Mouse (Mus musculus) stomach, embryonic 14.5 days (tissue): Measurements from ENCODE around the gene Tmem170b. TPM values are rescaled to one million over a fixed set of nuclear protein-coding genes. Genes with fewer than 3 reads are reported as not detected.

Experiments used
- ATAC-seq: fragments of 200-750 bp; cut with Nextera tagmentation; 2 replicates; pipeline ENCODE4 v1.8.0; 2017; ENCODE audit warnings: low read depth, moderate TSS enrichment; ENCODE audit not compliant: insufficient number of reproducible peaks, insufficient read depth, low FRiP score
- H3K27ac ChIP-seq: fragments of 300-500 bp; sonication (generic); 2 replicates; pipeline ENCODE4 v1.5.1; 2014; ENCODE audit warnings: mild to moderate bottlenecking, low read length, moderate library complexity, mixed read lengths
- H3K27me3 ChIP-seq: fragments of 300-500 bp; sonication (generic); 2 replicates; pipeline ENCODE4 v1.6.1; 2014; ENCODE audit warnings: low read length, control low read depth, mixed read lengths; ENCODE audit not compliant: control insufficient read depth, insufficient read depth
- H3K36me3 ChIP-seq: fragments of 300-500 bp; sonication (generic); 2 replicates; pipeline ENCODE4 v1.6.1; 2014; ENCODE audit warnings: mild to moderate bottlenecking, control low read depth, low read length, moderate library complexity, mixed read lengths; ENCODE audit not compliant: control insufficient read depth, insufficient read depth
- H3K4me1 ChIP-seq: fragments of 300-500 bp; sonication (generic); 2 replicates; pipeline ENCODE4 v1.6.1; 2014; ENCODE audit warnings: low read length, control low read depth, mixed read lengths; ENCODE audit not compliant: control insufficient read depth, insufficient read depth
- H3K4me2 ChIP-seq: fragments of 300-500 bp; sonication (generic); replicated peaks from 2 replicates; pipeline ENCODE4 v1.6.1; 2014; ENCODE audit warnings: low read depth, low read length, control low read depth
- H3K4me3 ChIP-seq: fragments of 300-500 bp; sonication (generic); 2 replicates; pipeline ENCODE4 v1.5.1; 2014; ENCODE audit warnings: low read depth, low read length, control low read depth
- H3K9ac ChIP-seq: fragments of 300-500 bp; sonication (generic); replicated peaks from 2 replicates; pipeline ENCODE4 v1.6.1; 2014; ENCODE audit warnings: low read depth, mild to moderate bottlenecking, control low read depth, low read length, moderate library complexity, mixed read lengths
- H3K9me3 ChIP-seq: fragments of 300-500 bp; sonication (generic); 2 replicates; pipeline ENCODE4 v1.6.1; 2016; ENCODE audit warnings: low read depth, low read length, control low read depth; ENCODE audit not compliant: control insufficient read depth
- WGBS: fragments of 180-500 bp; shearing (Covaris S2); extraction: QIAGEN DNeasy Blood & Tissue Kit; methylation state at CpG from one replicate; pipeline ENCODE4 v1.1.7; 2014; 5-methylcytosine and 5-hydroxymethylcytosine counted together
- polyA plus RNA-seq: library from polyadenylated mRNA; unstranded; fragments of >200 nt; fragmentation: Nextera tagmentation; extraction: Ambion mirVana; gene quantifications from 2 replicates; pipeline ENCODE4 v1.2.1, GENCODE M21; 2014

Gene Tmem170b
- polyA plus RNA-seq, 1 experiment from 2014 or later: 12.6 TPM

DNA sequence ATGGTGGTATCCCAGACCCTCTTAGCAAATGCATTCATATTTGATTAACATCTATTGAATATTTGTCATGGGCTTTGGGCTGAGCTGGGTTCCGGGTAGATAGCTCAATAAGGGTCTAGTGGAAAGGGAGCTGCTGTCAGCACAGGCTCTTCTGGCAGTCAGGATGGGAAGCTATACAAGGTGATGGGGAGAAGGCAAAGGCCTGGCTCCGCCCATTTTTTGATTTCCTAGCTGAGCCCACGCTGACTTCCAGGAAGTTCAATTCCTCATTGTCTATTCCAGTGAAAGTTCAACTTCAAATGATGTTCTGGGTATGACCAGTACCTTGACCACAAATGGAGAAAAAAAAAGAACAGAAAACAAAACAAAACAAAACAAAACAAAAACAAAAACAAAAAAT, 69.8 kb downstream of the Tmem170b start:
- Histone ChIP-seq H3K27ac (no peak overlapping the region), H3K9me3 (no peaks in the 10 kb centered on the region), H3K27me3 (no peaks in the 10 kb centered on the region), H3K4me1 (0 out of 2 replicates have a peak, but pooled peaks cover 8% of the 10 kb centered on the region), H3K36me3 (no peaks in the 10 kb centered on the region), H3K4me2 (no peak overlapping the region), H3K4me3 (no peak overlapping the region), H3K9ac (no peak overlapping the region)
- WGBS: 87% methylated on average over 3 of the region's 3 CpGs
- ATAC-seq: no peak

DNA sequence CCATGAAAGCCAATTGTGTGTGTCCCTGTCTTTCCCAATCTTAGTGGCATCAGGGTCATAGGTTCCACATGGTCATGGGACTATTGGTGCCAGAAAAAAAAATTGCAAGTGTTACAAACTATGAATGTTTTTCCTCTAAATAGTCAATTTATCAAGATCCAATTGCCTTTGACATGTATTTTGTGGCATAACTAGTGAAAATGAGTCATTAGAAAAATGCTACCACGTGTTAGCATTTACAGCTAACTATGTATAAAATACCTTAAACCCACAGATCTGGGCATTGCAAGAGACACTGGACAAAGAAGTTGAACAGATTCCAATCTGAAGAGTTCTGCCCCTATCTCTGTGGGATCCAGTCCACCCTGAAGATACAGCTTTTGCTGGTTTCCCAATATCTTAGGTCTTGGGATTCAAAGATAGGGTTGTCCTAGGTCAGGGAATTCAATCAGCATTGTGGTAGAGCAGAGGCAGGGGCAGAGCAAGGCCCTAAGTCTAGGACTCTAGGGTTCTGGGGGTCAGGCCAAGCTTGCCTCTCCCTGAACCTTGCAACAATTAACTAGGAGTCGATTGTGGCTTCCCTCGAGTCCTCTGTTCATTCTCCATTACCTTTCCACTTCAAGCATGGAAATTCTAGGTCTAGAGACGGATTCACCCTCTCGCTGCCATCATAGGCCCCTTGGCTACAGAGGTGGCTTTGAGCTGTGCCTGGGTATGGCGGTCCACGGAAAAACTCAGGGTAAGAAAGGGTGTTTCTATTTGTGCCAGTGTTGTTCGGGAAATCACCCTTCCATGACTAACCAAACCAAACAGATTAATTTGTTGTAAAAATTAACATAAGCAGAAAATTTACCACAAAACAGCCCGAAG, 70.5 kb downstream of the Tmem170b start:
- ATAC-seq: no peak
- Histone ChIP-seq H3K27ac (no peak overlapping the region), H3K27me3 (no peaks in the 10 kb centered on the region), H3K36me3 (no peaks in the 10 kb centered on the region), H3K9me3 (no peaks in the 10 kb centered on the region), H3K9ac (no peak overlapping the region), H3K4me2 (no peak overlapping the region), H3K4me1 (0 out of 2 replicates have a peak, but pooled peaks cover 8% of the 10 kb centered on the region), H3K4me3 (no peak overlapping the region)
- 88% methylated on average over 9 of the region's 9 CpGs for WGBS

DNA sequence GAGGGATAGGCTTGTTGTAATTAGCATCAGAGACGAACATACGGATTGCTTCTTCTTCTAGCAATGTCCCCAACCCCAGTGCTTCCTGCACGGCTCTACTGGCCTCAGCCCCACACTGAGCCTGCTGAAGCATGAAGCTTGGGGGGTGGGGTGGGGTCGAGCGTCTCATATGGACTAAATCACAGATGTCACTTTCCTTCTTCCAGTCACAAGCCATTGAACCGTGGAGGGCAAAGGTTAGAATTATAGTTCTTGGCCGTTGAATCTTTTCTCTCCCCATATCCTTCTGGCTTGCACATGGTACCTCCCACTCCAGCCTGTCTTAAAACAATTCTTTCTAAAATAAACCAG, 71.1 kb downstream of the Tmem170b start:
- Histone ChIP-seq H3K4me3 (no peak overlapping the region), H3K27me3 (no peaks in the 10 kb centered on the region), H3K27ac (no peak overlapping the region), H3K4me1 (0 out of 2 replicates have a peak, but pooled peaks cover 8% of the 10 kb centered on the region), H3K36me3 (no peaks in the 10 kb centered on the region), H3K9ac (no peak overlapping the region), H3K9me3 (no peaks in the 10 kb centered on the region), H3K4me2 (no peak overlapping the region)
- no peak for ATAC-seq
- WGBS: 62% methylated on average over 7 of the region's 7 CpGs

DNA sequence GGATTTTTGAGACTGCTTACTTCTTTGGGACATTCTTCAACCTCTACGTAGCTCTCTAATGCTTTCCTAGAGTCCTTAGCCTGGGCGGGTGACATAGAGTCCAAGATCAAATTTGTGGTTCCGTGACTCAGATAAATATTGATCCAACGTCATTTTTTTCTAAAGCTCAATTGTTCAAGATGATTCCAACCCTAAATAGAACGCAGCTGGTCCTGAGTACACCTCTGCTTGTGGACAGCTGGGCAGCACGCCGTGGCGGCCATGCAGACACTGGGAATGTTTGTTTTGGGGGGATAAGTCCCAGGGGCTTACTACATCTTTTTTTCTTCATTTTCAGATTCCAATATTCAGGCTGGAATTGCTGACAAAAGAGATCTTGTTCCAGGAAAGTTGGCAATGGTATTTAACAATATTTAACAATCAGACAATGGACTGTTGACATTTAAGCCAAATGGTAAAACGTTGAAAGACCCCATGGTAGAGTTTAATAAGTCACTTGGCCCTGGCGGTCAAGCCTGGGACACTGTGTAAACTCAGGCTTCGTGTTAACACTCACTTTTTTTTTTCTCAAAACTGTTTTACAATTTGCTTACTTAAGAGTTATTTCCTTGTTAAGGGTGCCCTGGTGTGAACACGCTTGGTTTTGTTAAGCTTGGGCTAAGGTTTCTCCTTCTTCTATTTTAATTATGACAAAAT, 75.3 kb downstream of the Tmem170b start:
- Histone ChIP-seq H3K9me3 (no peaks in the 10 kb centered on the region), H3K36me3 (no peaks in the 10 kb centered on the region), H3K9ac (no peak overlapping the region), H3K4me3 (no peak overlapping the region), H3K4me2 (no peak overlapping the region), H3K27ac (no peak overlapping the region), H3K27me3 (no peaks in the 10 kb centered on the region), H3K4me1 (no peaks in the 10 kb centered on the region)
- WGBS: 46% methylated on average over 12 of the region's 12 CpGs
- ATAC-seq: no peak

DNA sequence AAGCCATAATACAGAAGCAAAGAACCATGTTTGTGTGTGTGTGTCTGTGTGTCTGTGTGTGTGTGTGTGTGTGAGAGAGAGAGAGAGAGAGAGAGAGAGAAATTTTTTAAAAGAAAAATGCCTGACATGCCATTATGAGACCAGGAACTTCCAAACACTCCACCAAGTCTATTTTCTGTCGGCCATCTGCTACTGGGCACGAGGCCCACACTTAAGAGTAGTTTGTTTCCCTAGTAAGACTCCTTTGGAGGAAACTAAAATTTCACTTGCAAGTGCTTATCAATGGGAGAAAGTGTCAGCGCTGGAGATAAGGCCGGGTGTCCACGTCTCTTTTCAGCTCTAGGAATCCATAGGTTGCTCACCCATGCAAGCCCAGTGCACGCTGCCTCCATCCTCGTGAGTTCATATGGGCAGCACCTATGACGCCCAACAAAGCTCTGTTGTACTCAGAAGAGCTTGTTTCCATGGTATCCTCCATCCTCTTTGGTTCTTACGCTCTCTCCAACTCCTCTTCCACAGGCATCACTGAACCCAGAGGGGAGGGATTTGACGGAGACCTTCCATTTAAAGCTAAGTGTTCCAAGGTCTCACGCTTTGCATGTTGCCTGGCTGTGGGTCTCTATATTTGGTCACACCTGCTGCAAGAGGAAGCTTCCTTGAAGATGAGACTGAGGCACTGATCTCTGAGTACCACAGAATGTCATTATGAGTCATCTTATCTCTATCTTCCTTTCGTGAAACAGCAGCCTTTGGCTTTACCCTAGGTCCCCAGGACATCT, 76.8 kb downstream of the Tmem170b start:
- Histone ChIP-seq H3K4me2 (no peak overlapping the region), H3K4me3 (no peak overlapping the region), H3K9ac (no peak overlapping the region), H3K36me3 (no peaks in the 10 kb centered on the region), H3K4me1 (no peaks in the 10 kb centered on the region), H3K27ac (no peak overlapping the region), H3K27me3 (no peaks in the 10 kb centered on the region), H3K9me3 (no peaks in the 10 kb centered on the region)
- WGBS: 85% methylated on average over 12 of the region's 12 CpGs
- no peak for ATAC-seq

DNA sequence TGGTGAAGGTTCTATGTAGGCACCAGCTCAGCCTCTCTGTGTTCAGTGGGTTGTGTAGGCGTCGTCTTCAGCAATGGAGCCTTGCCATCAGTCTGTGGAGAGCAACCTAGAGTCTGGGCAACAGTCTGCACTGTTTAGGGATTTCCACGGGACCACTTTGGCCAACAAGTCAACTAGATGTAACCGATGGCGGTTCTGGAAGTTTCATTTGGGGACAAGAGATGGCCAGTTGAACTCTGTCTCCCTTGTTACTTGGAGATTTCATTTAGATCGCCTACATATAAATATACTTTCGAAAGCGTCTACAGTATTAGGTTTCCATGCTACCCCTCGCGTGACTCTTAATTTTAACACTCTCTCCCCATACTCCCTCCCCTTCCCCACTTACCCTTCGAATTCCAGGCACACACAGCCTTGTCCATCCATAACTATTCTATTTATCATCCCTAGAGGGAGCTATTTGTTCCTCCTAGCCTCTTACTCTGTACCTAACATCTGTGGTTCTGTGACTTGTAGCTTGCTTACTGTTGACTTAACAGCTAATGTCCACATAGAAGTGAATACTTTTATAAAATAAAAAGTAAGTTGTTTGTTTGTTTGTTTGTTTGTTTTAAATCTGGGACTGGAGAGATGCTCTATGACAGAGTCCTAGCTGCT, 77.8 kb downstream of the Tmem170b start:
- 84% methylated on average over 11 of the region's 11 CpGs for WGBS

DNA sequence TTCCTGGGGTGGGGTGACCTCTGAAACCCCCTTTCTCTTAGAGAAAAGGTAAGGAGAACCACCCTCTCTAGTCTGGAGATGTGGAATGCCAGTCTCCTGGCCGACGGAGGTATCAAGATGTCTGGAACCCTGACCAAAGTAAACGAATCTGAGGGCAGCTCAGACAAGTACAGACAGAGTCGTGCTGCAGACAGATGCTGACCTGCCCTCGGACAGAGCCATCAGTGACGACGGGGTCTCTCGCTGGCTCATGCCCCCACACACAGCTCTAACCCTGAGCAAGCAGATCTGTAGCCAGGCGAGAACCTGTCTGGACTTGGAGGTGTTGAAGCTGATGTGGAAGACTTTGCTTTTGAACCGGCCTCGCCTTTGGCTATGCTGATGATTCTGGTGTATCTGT, 79.8 kb downstream of the Tmem170b start:
- H3K4me2 ChIP-seq: no peak overlapping the region
- no peaks in the 10 kb centered on the region for H3K27me3 ChIP-seq
- H3K27ac ChIP-seq: no peak overlapping the region
- no peak overlapping the region for H3K4me3 ChIP-seq
- H3K36me3 ChIP-seq: no peaks in the 10 kb centered on the region
- no peak overlapping the region for H3K9ac ChIP-seq
- no peak for ATAC-seq
- WGBS: 60% methylated on average over 11 of the region's 11 CpGs
- H3K9me3 ChIP-seq: no peaks in the 10 kb centered on the region
- no peaks in the 10 kb centered on the region for H3K4me1 ChIP-seq

More for the DNA sequence above, 77.8 kb downstream of the Tmem170b start:
- no peaks in the 10 kb centered on the region for H3K36me3 ChIP-seq
- H3K27ac ChIP-seq: no peak overlapping the region
- no peak for ATAC-seq
- H3K4me2 ChIP-seq: no peak overlapping the region
- no peak overlapping the region for H3K4me3 ChIP-seq
- no peaks in the 10 kb centered on the region for H3K27me3 ChIP-seq
- no peak overlapping the region for H3K9ac ChIP-seq
- no peaks in the 10 kb centered on the region for H3K4me1 ChIP-seq
- H3K9me3 ChIP-seq: no peaks in the 10 kb centered on the region

DNA sequence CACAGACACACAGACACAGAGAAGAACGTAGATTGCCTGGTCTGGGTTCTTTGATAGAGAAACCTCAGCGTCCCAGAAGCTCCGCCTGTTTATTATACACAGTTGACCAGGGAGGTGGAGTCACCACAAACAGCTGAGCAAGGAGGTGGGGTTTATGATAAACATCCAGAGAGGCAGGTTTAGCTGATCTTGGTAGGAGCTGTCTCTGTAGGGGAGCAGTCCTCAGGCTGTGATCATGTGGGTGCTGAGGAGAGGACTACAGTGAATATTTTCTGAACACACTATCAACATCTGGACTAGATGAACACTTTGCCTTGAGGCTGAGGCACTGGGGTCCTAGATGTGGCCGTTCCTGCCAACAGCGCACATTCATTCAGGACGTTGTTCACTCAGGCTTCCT, 83.3 kb downstream of the Tmem170b start:
- Histone ChIP-seq H3K36me3 (no peaks in the 10 kb centered on the region), H3K27ac (peak overlapping the region; percentile 55; the same call in 1 of the 2 replicates), H3K9ac (no peak overlapping the region; the same call in 1 of the 2 replicates), H3K4me1 (no peaks in the 10 kb centered on the region), H3K9me3 (no peaks in the 10 kb centered on the region), H3K4me2 (no peak overlapping the region), H3K4me3 (no peak overlapping the region), H3K27me3 (no peaks in the 10 kb centered on the region)
- WGBS: 60% methylated on average over 6 of the region's 6 CpGs
- no peak for ATAC-seq
